Comparison of ENCODE assay signal across 28 mouse cellular contexts in the genomic region with DNA sequence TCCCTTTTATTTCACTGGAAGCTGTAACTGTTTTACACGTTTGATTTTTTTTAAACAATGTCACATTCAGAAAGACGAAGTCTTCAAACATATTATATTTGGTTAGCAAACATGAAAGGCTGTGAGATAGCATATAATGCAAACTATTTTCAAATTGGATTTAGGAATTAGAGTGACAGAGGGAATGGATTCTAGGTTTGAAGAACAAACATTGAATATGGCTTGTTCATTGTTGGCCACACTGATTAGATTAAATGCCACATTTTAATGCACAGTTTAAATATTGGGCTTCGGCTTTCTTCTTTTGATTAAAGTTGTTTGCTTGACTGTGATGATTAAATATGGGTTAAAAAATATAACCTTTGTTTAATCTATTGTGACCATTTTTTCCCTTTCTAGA.
"Had no signal": no experiment of that assay in that cellular context is flagged by ENCODE, and none has a peak within 500 bp of the region (broad histone marks: within the 10 kb centered on the region; RNA-seq: fewer than 3 reads in every experiment).

No protein-coding gene starts in this region.

- ATAC-seq: forebrain, embryonic 13.5 days; forebrain, embryonic 14.5 days; forebrain, embryonic 15.5 days; forebrain, embryonic 16.5 days; forebrain, postnatal 0 days had no signal

- H3K27ac ChIP-seq: embryonic facial prominence, embryonic 10.5 days; embryonic facial prominence, embryonic 12.5 days; embryonic facial prominence, embryonic 13.5 days; embryonic facial prominence, embryonic 15.5 days; forebrain, embryonic 10.5 days; forebrain, embryonic 12.5 days; forebrain, embryonic 13.5 days; forebrain, embryonic 15.5 days; gastrocnemius, adult 2 months had no signal

- H3K4me2 ChIP-seq: embryonic facial prominence, embryonic 12.5 days; embryonic facial prominence, embryonic 13.5 days; embryonic facial prominence, embryonic 15.5 days; forebrain, embryonic 12.5 days; forebrain, embryonic 13.5 days; forebrain, embryonic 15.5 days had no signal

- H3K4me1 ChIP-seq: embryonic facial prominence, embryonic 10.5 days; embryonic facial prominence, embryonic 12.5 days; embryonic facial prominence, embryonic 13.5 days; embryonic facial prominence, embryonic 15.5 days; forebrain, embryonic 10.5 days; forebrain, embryonic 12.5 days; forebrain, embryonic 13.5 days; forebrain, embryonic 15.5 days had no signal

- H3K9ac ChIP-seq: embryonic facial prominence, embryonic 12.5 days; embryonic facial prominence, embryonic 13.5 days; embryonic facial prominence, embryonic 15.5 days; forebrain, embryonic 12.5 days; forebrain, embryonic 13.5 days; forebrain, embryonic 15.5 days; forebrain, postnatal 0 days had no signal

- H3K4me3 ChIP-seq: embryonic facial prominence, embryonic 10.5 days; embryonic facial prominence, embryonic 12.5 days; embryonic facial prominence, embryonic 13.5 days; embryonic facial prominence, embryonic 15.5 days; erythroblast, embryonic 14.5 days; forebrain, embryonic 10.5 days; forebrain, embryonic 12.5 days; forebrain, embryonic 13.5 days; forebrain, embryonic 15.5 days; gastrocnemius, adult 2 months had no signal

- H3K9me3 ChIP-seq: embryonic facial prominence, embryonic 10.5 days; embryonic facial prominence, embryonic 12.5 days; embryonic facial prominence, embryonic 13.5 days; embryonic facial prominence, embryonic 15.5 days; forebrain, embryonic 10.5 days; forebrain, embryonic 12.5 days; forebrain, embryonic 13.5 days; forebrain, embryonic 15.5 days had no signal

- H3K27me3 ChIP-seq: embryonic facial prominence, embryonic 12.5 days; embryonic facial prominence, embryonic 13.5 days; embryonic facial prominence, embryonic 15.5 days; forebrain, embryonic 12.5 days; forebrain, embryonic 13.5 days; forebrain, embryonic 15.5 days had no signal

- DNase-seq: cerebellum, adult 2 months; cerebellum, adult 8-10 months; cerebellum, adult 9-10 months; cerebellum, adult 9-11 months; cerebellum, postnatal 10 days; cerebellum, postnatal 14 days; cerebellum, postnatal 25 days; cerebellum, postnatal 36 days; embryo, embryonic 11 days; forebrain, postnatal 0 days; gastrocnemius, adult 2 months; gastrocnemius, postnatal 10 days; gastrocnemius, postnatal 14 days; gastrocnemius, postnatal 25 days; gastrocnemius, postnatal 36 days; heart, adult 11 months; heart, adult 18-20 months had no signal

- H3K36me3 ChIP-seq: embryonic facial prominence, embryonic 10.5 days; embryonic facial prominence, embryonic 12.5 days; embryonic facial prominence, embryonic 13.5 days; embryonic facial prominence, embryonic 15.5 days; forebrain, embryonic 10.5 days; forebrain, embryonic 12.5 days; forebrain, embryonic 15.5 days had no signal
